Mouse (Mus musculus) C2C12 (cell line): ENCODE results near the gene Gm3448.
"Not testable (repeated sequence)": the region's sequence is repeated elsewhere in the genome, so short reads cannot be mapped to it uniquely, and the experiment has no call there.

ENCODE experiments used
- CEBPB ChIP-seq: IDR thresholded peaks from one replicate; pipeline ENCODE4 v1.6.1; 2011; ENCODE audit warnings: low read depth, mild to moderate bottlenecking, control low read depth, moderate library complexity
- CTCF ChIP-seq: IDR thresholded peaks from one replicate; pipeline ENCODE4 v1.5.1; 2011; ENCODE audit not compliant: control insufficient read depth, insufficient read depth, insufficient read length
- MAX ChIP-seq: IDR thresholded peaks from one replicate; pipeline ENCODE4 v1.6.1; 2011; ENCODE audit warnings: mild to moderate bottlenecking, control low read depth
- MYOD1 ChIP-seq: IDR thresholded peaks from one replicate; pipeline ENCODE4 v1.6.1; 2011; ENCODE audit warnings: low read depth; ENCODE audit not compliant: control insufficient read depth, insufficient read length

GRCm38 (mm10) chr17:14960951-14961556 lies 80.3 kb downstream of the Gm3448 start, which contains the start of gene Phf10:
- TF ChIP-seq CTCF, CEBPB, MAX, MYOD1: not testable (repeated sequence)
